Mouse (Mus musculus) kidney, postnatal 14 days (tissue): ENCODE results near the gene Rxrg.

Experiments used
- DNase-seq: peaks from one replicate; pipeline ENCODE4 v3.0.0; 2022; ENCODE audit warnings: mixed read lengths

Gene Rxrg

GRCm38 (mm10) chr1:167648670-167649069, 50.5 kb downstream of the Rxrg start:
- no peak for DNase-seq

- peak; percentile 55 for DNase-seq
Measured at GRCm38 (mm10) chr1:167649122-167649633, 51.0 kb downstream of the Rxrg start.

- DNase-seq: no peak
Measured at GRCm38 (mm10) chr1:167652336-167652735, 54.2 kb downstream of the Rxrg start.

GRCm38 (mm10) chr1:167659065-167659464, 60.9 kb downstream of the Rxrg start:
- no peak for DNase-seq

- peak; percentile 58 for DNase-seq
Measured at GRCm38 (mm10) chr1:167660521-167661101, 62.4 kb downstream of the Rxrg start.

- DNase-seq: peak; percentile 22
Measured at GRCm38 (mm10) chr1:167661123-167661522, 62.9 kb downstream of the Rxrg start.

DNA sequence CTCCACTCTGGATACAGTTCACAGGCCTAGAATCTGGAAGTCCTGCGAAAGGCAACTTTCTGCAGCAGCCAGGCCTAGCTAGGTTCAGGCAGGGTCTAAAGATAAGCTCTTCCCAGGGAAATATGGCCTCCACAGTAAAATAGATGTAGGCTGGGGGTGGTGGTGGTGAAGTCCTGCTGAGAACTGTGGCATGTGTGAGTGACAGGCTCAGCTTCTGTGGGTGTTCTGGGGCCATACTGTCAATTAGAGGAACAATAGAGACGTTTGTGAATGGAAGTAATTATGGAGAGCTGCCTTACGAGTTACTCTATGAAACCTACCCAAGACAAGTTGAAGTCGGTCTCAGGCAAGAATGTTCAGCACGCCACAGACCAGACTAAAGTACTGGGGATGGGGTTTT, 65.0 kb downstream of the Rxrg start:
- DNase-seq: no peak

DNA sequence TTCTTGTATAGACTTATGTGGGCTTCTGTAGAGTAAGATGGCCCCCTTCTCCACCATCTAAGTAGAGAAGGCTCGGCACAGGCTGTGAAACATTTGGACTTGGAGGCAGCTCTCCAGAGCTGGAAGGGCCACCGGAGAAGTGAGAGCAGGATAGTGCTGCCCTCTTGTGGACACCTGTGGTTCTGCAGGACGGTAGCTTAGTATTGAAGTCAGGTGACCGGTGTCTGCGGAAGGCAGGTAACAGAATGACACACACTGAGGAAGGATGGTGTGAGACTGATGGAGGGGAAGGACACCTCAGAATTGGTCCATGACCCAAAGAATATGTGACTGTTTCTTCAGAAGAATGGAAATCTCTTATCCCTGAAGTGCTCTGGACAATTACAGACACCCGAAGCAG, 71.6 kb downstream of the Rxrg start:
- peak; percentile 68 for DNase-seq

DNA sequence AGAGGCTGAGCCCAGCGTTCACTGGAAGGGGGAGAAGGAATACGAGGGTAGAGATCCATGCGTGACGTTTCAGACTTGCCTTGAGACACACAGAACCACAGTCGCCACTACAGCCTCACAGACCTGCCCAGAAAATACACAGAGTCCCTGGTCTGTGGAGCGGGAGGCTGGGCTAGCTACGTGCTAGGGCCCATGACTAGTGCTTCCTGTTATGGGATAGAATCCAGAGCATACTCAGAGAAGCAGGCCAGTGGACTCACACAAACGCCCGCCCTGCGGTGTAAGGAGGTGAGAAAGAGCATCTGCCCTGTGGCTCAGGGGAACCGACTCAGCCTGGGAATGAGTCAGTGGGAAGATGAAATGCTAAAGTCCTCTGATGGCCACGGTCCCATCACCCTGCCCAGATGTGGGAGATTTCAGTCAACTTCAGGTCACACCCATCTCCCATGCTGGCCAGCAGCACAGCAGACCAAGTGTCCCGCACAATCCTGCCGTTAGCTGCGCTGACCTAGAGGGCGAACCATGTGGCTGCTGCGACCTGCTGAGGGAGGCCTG, 74.3 kb downstream of the Rxrg start:
- no peak for DNase-seq

DNA sequence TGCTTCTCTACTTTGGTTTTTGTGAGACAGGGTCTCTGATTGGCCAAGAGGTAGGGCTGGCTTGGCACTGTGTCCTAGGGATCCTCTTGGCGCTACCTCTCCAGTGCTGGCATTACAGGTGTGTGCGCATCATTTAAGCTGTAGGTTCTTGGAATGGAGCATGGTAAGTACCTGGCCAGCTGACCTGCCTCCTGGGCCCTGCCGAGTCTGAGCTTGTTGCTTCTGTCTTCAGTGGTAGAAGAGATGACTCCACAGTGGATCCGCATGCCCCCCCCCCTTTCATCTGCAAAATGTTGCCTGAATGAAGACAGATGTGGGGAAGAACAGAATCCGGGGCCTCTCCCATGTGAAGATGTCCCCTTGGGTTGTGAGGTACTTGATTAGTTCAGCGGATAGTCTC, 80.9 kb downstream of the Rxrg start:
- DNase-seq: no peak

DNA sequence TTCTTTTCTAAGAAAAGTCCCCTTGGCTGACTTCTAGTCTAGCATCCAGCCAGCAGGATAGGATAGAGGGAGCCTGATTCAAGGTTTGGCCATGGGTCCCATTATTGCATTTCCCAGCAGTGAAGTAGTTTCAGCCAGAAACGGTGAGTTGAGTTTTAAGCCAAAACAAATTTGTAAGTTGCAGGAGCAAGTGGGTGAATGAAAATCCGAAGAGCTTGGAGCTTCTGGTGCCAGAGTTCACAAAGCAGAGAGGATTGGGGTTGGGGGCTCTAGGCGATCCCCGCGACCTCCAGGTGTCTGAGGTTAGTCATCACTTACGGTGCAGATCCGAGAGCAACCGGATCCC, 89.8 kb downstream of the Rxrg start:
- DNase-seq: no peak

- DNase-seq: peak; percentile 35
Measured at GRCm38 (mm10) chr1:167688347-167689231, 90.4 kb downstream of the Rxrg start.

DNA sequence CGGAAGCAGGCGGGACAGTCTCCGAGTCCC, 90.9 kb downstream of the Rxrg start, which contains the start of gene Lmx1a:
Gene Lmx1a, plus strand, starts transcription at position 6 of the 30 bp plus-strand sequence.
- DNase-seq: no peak
